9 mouse cellular contexts compared by ENCODE assay signal in genomic region chr2:48539465-48540055, GRCm38 (mm10).
A peak's percentile ranks its signal among the peaks of the same experiment; 100 is the strongest.
DNase-seq lines count a peak whose midpoint lies in the region; ATAC-seq and TF ChIP-seq lines count a peak whose summit lies in the region.
"Had no signal": no experiment of that assay in that cellular context is flagged by ENCODE, and none has a peak within 500 bp of the region (broad histone marks: within the 10 kb centered on the region; RNA-seq: fewer than 3 reads in every experiment).

No protein-coding gene starts in this region.

- no peaks in the 10 kb centered on the region for H3K36me3 ChIP-seq in heart, embryonic 11.5 days (ENCODE audit: control insufficient read depth, insufficient read depth, low read length)
- H3K36me3 ChIP-seq in kidney, adult 2 months (ENCODE audit: control insufficient read depth, insufficient read depth, low read length) = no peaks in the 10 kb centered on the region
- H3K36me3 ChIP-seq in midbrain, embryonic 13.5 days = no peaks in the 10 kb centered on the region

- no peak for TF ChIP-seq POLR2A in kidney, adult 2 months (IDR thresholded peaks at IDR 0.05; ENCODE audit: low read depth, low read length)

- ATAC-seq in heart, embryonic 11.5 days (replicated peaks; ENCODE audit: insufficient number of reproducible peaks, low FRiP score, low TSS enrichment) = no peak
- ATAC-seq in midbrain, embryonic 13.5 days = no peak
- no peak for ATAC-seq in megakaryocyte, adult 5-6 weeks (ENCODE audit: poor library complexity, severe bottlenecking)

- no peak for TF ChIP-seq CTCF in kidney, adult 2 months (conservative IDR thresholded peaks at IDR 0.05; ENCODE audit: insufficient read depth, insufficient read length, low read depth, low read length)

- H3K4me1 ChIP-seq in heart, embryonic 11.5 days (ENCODE audit: control insufficient read depth, insufficient read depth, low read length) = no peaks in the 10 kb centered on the region
- H3K4me1 ChIP-seq in kidney, adult 2 months (ENCODE audit: control insufficient read depth, insufficient read depth, low read length) = no peaks in the 10 kb centered on the region; the same call in 1 of the 2 replicates
- H3K4me1 ChIP-seq in midbrain, embryonic 13.5 days (replicated peaks) = peaks cover 18% of the 10 kb centered on the region

- no peaks in the 10 kb centered on the region for H3K9me3 ChIP-seq in heart, embryonic 11.5 days (replicated peaks; ENCODE audit: control insufficient read depth, low read length)
- H3K9me3 ChIP-seq in midbrain, embryonic 13.5 days = no peaks in the 10 kb centered on the region

- H3K27me3 ChIP-seq in heart, embryonic 11.5 days (ENCODE audit: control insufficient read depth, insufficient read depth, low read length) = no peaks in the 10 kb centered on the region
- no peaks in the 10 kb centered on the region for H3K27me3 ChIP-seq in kidney, adult 2 months (replicated peaks; ENCODE audit: control insufficient read depth, insufficient read depth, low read length)
- H3K27me3 ChIP-seq in midbrain, embryonic 13.5 days = no peaks in the 10 kb centered on the region
- H3K27me3 ChIP-seq: CH12.LX had no signal

- H3K4me2 ChIP-seq in heart, embryonic 11.5 days = no peak overlapping the region
- H3K4me2 ChIP-seq in midbrain, embryonic 13.5 days (replicated peaks) = peak overlapping the region; percentile 53

- H3K27ac ChIP-seq in heart, embryonic 11.5 days (ENCODE audit: low read depth, low read length) = no peak overlapping the region
- H3K27ac ChIP-seq in kidney, adult 2 months (ENCODE audit: insufficient read depth, low read depth, low read length) = peak overlapping the region; percentile 6; the same call in 1 of the 2 replicates
- no peak overlapping the region; the same call in 1 of the 2 replicates for H3K27ac ChIP-seq in midbrain, embryonic 13.5 days

- peak; percentile 70 to 81 for DNase-seq in heart, adult 18-20 months
- DNase-seq in gastrocnemius, adult 8-10 months (ENCODE audit: low spot score in 2 of 2) = peak; percentile 49 to 63
- DNase-seq in kidney, adult 2 months = peak; percentile 85
- no peak for DNase-seq in cerebellum, postnatal 36 days
- no peak for DNase-seq in thymus, postnatal 14 days

- WGBS in heart, embryonic 11.5 days (ENCODE audit: insufficient replicate concordance) = 77% methylated on average over 4 of the region's 4 CpGs
- 61% methylated on average over 4 of the region's 4 CpGs for WGBS in kidney, adult 2 months
- 65% methylated on average over 4 of the region's 4 CpGs for WGBS in midbrain, embryonic 13.5 days

- no peak overlapping the region for H3K4me3 ChIP-seq in heart, embryonic 11.5 days (ENCODE audit: low read depth, low read length)
- no peak overlapping the region for H3K4me3 ChIP-seq in kidney, adult 2 months (ENCODE audit: insufficient read depth, low read depth, low read length)
- H3K4me3 ChIP-seq in midbrain, embryonic 13.5 days (replicated peaks) = no peak overlapping the region

- no peak overlapping the region for H3K9ac ChIP-seq in heart, embryonic 11.5 days (ENCODE audit: low read depth, low read length)
- H3K9ac ChIP-seq in midbrain, embryonic 13.5 days (replicated peaks) = no peak overlapping the region

Comparison
In these comparisons a context has a peak if more than half of its experiments do, and no peak if none do; other contexts are left out.
1. DNase-seq: peak in heart, adult 18-20 months (2 of 2), gastrocnemius, adult 8-10 months (2 of 2) and kidney, adult 2 months (single experiment); none in cerebellum, postnatal 36 days (0 of 2) and thymus, postnatal 14 days (single experiment).